Mouse (Mus musculus) embryonic facial prominence, embryonic 12.5 days (tissue): ENCODE measurements around the gene Tfap2a. TPM values are rescaled to one million over a fixed set of nuclear protein-coding genes. Genes with fewer than 3 reads are reported as not detected.

Source experiments
- ATAC-seq: fragments of 200-750 bp; cut with Nextera tagmentation; 2 replicates; pipeline ENCODE4 v1.8.0; 2017; ENCODE audit not compliant: insufficient number of reproducible peaks, insufficient read depth, low FRiP score, low TSS enrichment
- H3K27ac ChIP-seq: fragments of 300-500 bp; sonication (generic); 2 replicates; pipeline ENCODE4 v1.5.1; 2016; ENCODE audit warnings: mild to moderate bottlenecking
- H3K27me3 ChIP-seq: fragments of 300-500 bp; sonication (generic); 2 replicates; pipeline ENCODE4 v1.6.1; 2016; ENCODE audit warnings: mild to moderate bottlenecking, moderate library complexity
- H3K36me3 ChIP-seq: fragments of 300-500 bp; sonication (generic); 2 replicates; pipeline ENCODE4 v1.6.1; 2016; ENCODE audit warnings: mild to moderate bottlenecking
- H3K4me1 ChIP-seq: fragments of 300-500 bp; sonication (generic); 2 replicates; pipeline ENCODE4 v1.6.1; 2016
- H3K4me2 ChIP-seq: fragments of 300-500 bp; sonication (generic); replicated peaks from 2 replicates; pipeline ENCODE4 v1.6.1; 2016; ENCODE audit warnings: mild to moderate bottlenecking, moderate library complexity
- H3K4me3 ChIP-seq: fragments of 300-500 bp; sonication (generic); 2 replicates; pipeline ENCODE4 v1.5.1; 2016; ENCODE audit warnings: mild to moderate bottlenecking
- H3K9ac ChIP-seq: fragments of 300-500 bp; sonication (generic); 2 replicates; pipeline ENCODE4 v1.6.1; 2016; ENCODE audit warnings: mild to moderate bottlenecking, moderate library complexity
- H3K9me3 ChIP-seq: fragments of 300-500 bp; sonication (generic); 2 replicates; pipeline ENCODE4 v1.6.1; 2016; ENCODE audit warnings: mild to moderate bottlenecking, moderate library complexity
- WGBS: fragments of 180-500 bp; shearing (Covaris S2); methylation state at CpG from one replicate; pipeline ENCODE4 v1.1.7; 2016; 5-methylcytosine and 5-hydroxymethylcytosine counted together
- polyA plus RNA-seq: library from polyadenylated mRNA; unstranded; fragments of >200 nt; fragmentation: Nextera tagmentation; extraction: Ambion mirVana; gene quantifications from 2 replicates; pipeline ENCODE4 v1.2.1, GENCODE M21; 2016

The Tfap2a gene
- 8.5 and 9.5 TPM in 2 replicates for polyA plus RNA-seq

DNA sequence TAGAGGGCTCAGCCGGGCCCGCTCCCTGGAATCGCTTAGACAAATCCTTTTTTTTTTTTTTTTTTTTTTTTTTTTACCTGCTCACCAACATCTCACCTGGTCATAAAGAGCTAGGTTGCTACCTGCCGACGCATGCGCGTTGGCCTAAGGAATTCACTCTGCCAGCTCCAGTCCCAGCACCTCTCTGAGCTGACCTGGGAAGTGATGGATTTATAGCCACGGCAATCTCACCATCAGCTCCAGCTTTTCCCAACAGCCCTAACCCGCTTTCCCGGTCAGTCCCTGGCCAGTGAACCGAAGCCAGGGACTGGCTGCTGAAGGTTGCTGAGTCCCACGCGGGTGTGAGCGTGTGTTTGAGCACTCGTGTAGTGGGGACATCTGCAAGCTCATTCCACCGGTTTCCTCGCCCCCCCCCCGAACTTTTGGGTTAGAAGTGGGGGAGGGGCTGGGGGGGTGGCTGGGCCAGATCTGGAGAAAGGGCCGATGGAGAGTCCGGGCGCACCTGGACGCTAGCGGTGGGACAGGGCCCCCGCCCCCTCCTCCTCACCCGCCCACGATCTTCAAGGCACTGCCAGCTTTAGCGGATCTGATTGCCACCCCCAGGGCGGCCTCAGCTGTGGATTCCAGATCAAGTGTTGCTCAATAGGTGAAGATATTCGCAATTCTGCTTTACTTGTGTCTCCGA, at the start of gene Tfap2a:
Tfap2a (minus strand) TSS at position 181 of the 685 bp plus-strand sequence.
- Histone ChIP-seq H3K36me3 (no peaks in the 10 kb centered on the region), H3K27me3 (peaks cover 92% of the 10 kb centered on the region), H3K9me3 (no peaks in the 10 kb centered on the region), H3K4me3 (peak within 1 kb of the TSS; percentile 14; the same call in 1 of the 2 replicates), H3K27ac (0 out of 2 replicates have a peak within 1 kb of the TSS, but pooled peaks have one; percentile 20), H3K9ac (no peak within 1 kb of the TSS), H3K4me2 (peak within 1 kb of the TSS; percentile 39), H3K4me1 (peaks cover 9% of the 10 kb centered on the region; the same call in 1 of the 2 replicates)
- ATAC-seq: no peak
- WGBS: 2% methylated on average over 26 of the region's 30 CpGs

GRCm38 (mm10) chr13:40784202-40784771, 46.1 kb upstream of the Tfap2a start:
- H3K9ac ChIP-seq: no peak overlapping the region
- H3K4me3 ChIP-seq: no peak overlapping the region
- H3K27ac ChIP-seq: no peak overlapping the region
- H3K9me3 ChIP-seq: no peaks in the 10 kb centered on the region
- no peaks in the 10 kb centered on the region for H3K27me3 ChIP-seq
- H3K4me2 ChIP-seq: no peak overlapping the region
- no peaks in the 10 kb centered on the region for H3K4me1 ChIP-seq
- no peak for ATAC-seq
- H3K36me3 ChIP-seq: no peaks in the 10 kb centered on the region
- 52% methylated on average over 8 of the region's 8 CpGs for WGBS

GRCm38 (mm10) chr13:40757995-40758394, 19.8 kb upstream of the Tfap2a start:
- H3K4me1 ChIP-seq: no peaks in the 10 kb centered on the region
- H3K4me3 ChIP-seq: no peak overlapping the region
- H3K27me3 ChIP-seq: no peaks in the 10 kb centered on the region
- H3K4me2 ChIP-seq: no peak overlapping the region
- no peak overlapping the region for H3K9ac ChIP-seq
- no peaks in the 10 kb centered on the region for H3K36me3 ChIP-seq
- no peak overlapping the region for H3K27ac ChIP-seq
- no peak for ATAC-seq
- no peaks in the 10 kb centered on the region for H3K9me3 ChIP-seq

DNA sequence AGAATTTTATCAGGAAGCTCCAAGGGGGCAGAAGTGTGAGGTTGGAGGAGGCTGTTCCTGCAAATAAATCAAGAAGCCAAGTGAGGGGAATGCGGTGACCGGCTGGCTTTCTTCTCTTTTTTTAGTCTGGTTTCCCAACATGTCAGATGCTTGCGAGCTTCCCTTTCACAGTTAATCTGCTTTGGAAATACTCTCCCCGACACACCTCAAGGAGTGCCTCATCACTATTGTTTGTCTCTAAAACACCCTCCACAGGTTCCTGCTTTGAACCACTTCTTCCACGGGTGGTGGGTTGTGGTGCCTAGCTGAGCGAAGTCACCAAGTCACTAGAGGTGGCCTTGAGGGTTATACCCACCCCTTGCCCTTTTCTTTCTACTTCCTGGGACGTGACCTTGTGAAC, 18.2 kb upstream of the Tfap2a start:
- H3K4me2 ChIP-seq: no peak overlapping the region
- H3K9ac ChIP-seq: no peak overlapping the region
- no peaks in the 10 kb centered on the region for H3K36me3 ChIP-seq
- no peak overlapping the region for H3K4me3 ChIP-seq
- H3K9me3 ChIP-seq: no peaks in the 10 kb centered on the region
- no peaks in the 10 kb centered on the region for H3K4me1 ChIP-seq
- no peak for ATAC-seq
- H3K27ac ChIP-seq: no peak overlapping the region
- 71% methylated on average over 7 of the region's 7 CpGs for WGBS
- no peaks in the 10 kb centered on the region for H3K27me3 ChIP-seq

DNA sequence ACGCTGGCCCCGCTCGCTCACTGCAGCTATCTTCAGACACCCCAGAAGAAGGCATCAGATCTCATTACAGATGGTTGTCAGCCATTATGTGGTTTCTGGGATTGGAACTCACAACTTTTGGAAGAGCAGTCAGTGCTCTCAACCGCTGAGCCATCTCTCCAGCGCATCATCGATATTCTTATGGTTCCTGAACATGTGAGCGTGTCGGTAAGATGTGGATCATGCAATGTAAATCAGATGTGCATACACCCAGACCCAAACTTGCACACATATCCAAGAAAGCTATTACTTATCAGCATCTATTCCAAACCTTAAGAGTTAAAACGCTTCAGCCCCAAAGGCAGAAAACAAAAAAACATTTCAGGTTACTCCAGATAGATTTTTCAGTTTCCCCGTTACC, 15.9 kb upstream of the Tfap2a start:
- WGBS: 92% methylated on average over 10 of the region's 10 CpGs
- Histone ChIP-seq H3K36me3 (no peaks in the 10 kb centered on the region), H3K4me1 (no peaks in the 10 kb centered on the region), H3K9ac (no peak overlapping the region), H3K4me2 (no peak overlapping the region), H3K27me3 (no peaks in the 10 kb centered on the region), H3K9me3 (no peaks in the 10 kb centered on the region), H3K27ac (no peak overlapping the region), H3K4me3 (no peak overlapping the region)
- ATAC-seq: no peak

DNA sequence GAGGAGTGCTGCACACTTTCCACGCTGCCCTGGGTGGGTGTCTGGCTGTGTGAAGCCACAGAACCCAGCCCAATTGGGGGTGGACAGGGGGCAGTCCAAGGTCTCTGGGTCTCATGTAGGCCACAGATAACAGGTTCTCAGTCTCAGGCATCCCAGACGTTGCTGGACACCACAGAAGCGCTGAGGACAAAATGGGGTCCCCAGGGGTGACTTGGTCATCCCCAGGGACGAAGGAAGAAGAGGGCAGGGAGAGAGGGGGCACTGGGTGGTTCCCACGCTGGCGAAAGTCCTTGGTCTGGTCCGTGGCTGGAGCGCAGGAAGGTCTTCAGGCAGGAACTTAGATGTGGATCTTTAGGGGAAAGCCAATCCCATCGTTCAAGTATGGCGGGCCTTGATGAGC, 13.7 kb upstream of the Tfap2a start:
- H3K27me3 ChIP-seq: no peaks in the 10 kb centered on the region
- H3K9ac ChIP-seq: no peak overlapping the region
- no peak overlapping the region for H3K27ac ChIP-seq
- H3K4me2 ChIP-seq: no peak overlapping the region
- no peaks in the 10 kb centered on the region for H3K4me1 ChIP-seq
- ATAC-seq: no peak
- no peaks in the 10 kb centered on the region for H3K36me3 ChIP-seq
- no peak overlapping the region for H3K4me3 ChIP-seq
- H3K9me3 ChIP-seq: no peaks in the 10 kb centered on the region
- WGBS: 86% methylated on average over 10 of the region's 10 CpGs

DNA sequence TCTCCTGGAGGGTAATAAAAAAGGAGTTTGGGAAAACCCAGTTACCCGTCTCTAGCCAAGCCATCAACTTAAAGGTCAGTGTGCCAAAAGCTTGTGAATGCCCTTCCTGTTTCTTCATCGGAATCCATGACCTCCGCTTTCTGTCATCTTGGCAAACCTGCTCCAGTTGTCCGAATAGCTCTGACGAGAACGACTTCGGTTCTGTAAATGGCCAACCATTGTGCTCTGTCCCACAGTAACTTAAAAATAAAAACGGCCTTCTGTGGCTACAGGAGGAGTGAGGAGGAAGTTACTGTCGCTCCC, 11.4 kb upstream of the Tfap2a start:
- 49% methylated on average over 9 of the region's 9 CpGs for WGBS
- peaks cover 19% of the 10 kb centered on the region for H3K27me3 ChIP-seq
- H3K4me2 ChIP-seq: peak overlapping the region; percentile 38
- peaks cover under 1% of the 10 kb centered on the region; the same call in 1 of the 2 replicates for H3K4me1 ChIP-seq
- H3K9ac ChIP-seq: no peak overlapping the region
- peak overlapping the region; percentile 20; the same call in 1 of the 2 replicates for H3K4me3 ChIP-seq
- H3K9me3 ChIP-seq: no peaks in the 10 kb centered on the region
- ATAC-seq: no peak
- H3K27ac ChIP-seq: no peak overlapping the region
- no peaks in the 10 kb centered on the region for H3K36me3 ChIP-seq

DNA sequence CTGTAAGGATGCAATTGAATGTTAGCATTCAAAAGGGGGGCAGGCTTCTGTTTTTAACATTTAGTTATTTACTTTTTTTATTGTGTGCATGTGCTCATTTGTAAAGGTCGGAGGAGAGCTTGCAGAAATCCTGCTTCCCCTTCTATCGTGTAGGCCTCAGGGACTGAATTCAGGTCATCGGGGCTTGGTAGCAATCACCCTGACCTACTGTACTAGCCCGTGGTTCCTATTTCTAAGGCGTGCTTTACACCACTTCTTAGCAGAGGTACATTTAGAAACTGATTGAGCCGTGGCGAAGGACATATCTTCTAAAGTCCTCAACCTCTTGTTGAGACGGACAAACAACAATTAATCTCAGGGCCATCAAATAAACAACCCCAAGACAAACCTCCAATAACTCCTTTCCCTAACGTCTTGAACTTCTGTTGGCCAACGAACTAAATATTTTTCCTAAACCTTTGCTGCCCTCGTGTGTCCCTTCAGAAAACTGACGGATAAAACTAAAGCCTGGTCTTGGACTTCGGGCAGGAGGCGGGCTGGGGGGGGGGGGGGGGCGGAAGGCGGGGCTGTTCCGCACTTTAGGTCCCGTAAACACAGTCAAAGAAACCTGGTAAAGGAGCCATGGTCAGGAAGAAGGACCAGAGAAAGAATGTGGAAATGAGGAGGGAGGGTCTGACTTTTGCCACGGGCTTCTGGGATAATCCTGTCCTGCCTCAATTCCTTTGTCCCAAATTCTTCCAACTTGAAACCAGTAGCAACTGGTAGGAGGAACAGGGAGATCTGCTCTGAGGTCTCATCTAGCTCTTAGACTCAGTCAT, 10.8 kb upstream of the Tfap2a start:
- no peaks in the 10 kb centered on the region for H3K36me3 ChIP-seq
- ATAC-seq: no peak
- peaks cover 24% of the 10 kb centered on the region for H3K27me3 ChIP-seq
- no peaks in the 10 kb centered on the region for H3K9me3 ChIP-seq
- H3K4me2 ChIP-seq: peak overlapping the region; percentile 38
- H3K4me3 ChIP-seq: peak overlapping the region; percentile 20
- no peak overlapping the region for H3K27ac ChIP-seq
- peaks cover 5% of the 10 kb centered on the region; the same call in 1 of the 2 replicates for H3K4me1 ChIP-seq
- 12% methylated on average over 19 of the region's 19 CpGs for WGBS
- no peak overlapping the region for H3K9ac ChIP-seq

DNA sequence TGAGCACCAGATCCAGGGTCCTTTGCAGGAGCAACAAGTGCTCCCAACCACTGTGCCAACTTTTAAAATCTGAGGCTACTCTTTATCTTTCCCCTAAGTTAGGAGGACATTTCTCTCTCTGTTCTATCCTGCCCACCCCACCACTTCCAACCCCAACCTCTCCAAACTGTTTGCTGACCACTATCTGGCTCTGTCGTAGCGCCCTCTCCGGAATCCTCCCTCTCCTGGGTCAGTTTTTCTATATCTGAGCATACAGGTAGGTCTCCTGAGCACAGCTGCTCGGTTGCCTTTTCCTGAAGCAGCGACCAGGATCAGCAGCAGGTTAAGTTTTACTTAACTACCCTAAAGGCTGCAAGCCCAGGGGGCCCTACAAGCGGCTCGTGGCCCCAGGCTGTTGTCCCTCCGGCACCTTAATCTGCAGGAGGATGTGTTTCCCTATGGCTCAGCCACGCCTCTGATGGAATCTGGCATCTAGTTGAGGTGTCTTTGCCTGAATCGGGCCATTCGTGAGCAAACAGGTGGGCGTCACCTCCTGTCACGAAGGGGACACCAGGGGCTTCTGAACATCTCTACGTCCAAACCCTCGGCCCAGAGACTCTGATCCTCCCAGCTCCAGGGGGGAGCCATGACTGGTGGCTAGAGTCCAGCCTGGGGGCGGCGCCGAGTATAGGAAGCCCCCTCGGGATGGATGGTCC, 6.1 kb upstream of the Tfap2a start:
- Histone ChIP-seq H3K36me3 (no peaks in the 10 kb centered on the region), H3K27me3 (peaks cover 69% of the 10 kb centered on the region), H3K9ac (no peak overlapping the region), H3K9me3 (no peaks in the 10 kb centered on the region), H3K4me1 (peaks cover 7% of the 10 kb centered on the region; the same call in 1 of the 2 replicates), H3K4me3 (peak overlapping the region; percentile 23), H3K27ac (no peak overlapping the region), H3K4me2 (peak overlapping the region; percentile 54)
- no peak for ATAC-seq
- 2% methylated on average over 19 of the region's 19 CpGs for WGBS

- no peak for ATAC-seq
- 22% methylated on average over 4 of the region's 4 CpGs for WGBS
- Histone ChIP-seq H3K4me3 (no peak overlapping the region), H3K36me3 (no peaks in the 10 kb centered on the region), H3K27ac (no peak overlapping the region), H3K4me1 (peaks cover 7% of the 10 kb centered on the region), H3K4me2 (no peak overlapping the region), H3K27me3 (peaks cover 79% of the 10 kb centered on the region), H3K9me3 (no peaks in the 10 kb centered on the region), H3K9ac (no peak overlapping the region)
Measured at GRCm38 (mm10) chr13:40743221-40743620, 5.0 kb upstream of the Tfap2a start.

DNA sequence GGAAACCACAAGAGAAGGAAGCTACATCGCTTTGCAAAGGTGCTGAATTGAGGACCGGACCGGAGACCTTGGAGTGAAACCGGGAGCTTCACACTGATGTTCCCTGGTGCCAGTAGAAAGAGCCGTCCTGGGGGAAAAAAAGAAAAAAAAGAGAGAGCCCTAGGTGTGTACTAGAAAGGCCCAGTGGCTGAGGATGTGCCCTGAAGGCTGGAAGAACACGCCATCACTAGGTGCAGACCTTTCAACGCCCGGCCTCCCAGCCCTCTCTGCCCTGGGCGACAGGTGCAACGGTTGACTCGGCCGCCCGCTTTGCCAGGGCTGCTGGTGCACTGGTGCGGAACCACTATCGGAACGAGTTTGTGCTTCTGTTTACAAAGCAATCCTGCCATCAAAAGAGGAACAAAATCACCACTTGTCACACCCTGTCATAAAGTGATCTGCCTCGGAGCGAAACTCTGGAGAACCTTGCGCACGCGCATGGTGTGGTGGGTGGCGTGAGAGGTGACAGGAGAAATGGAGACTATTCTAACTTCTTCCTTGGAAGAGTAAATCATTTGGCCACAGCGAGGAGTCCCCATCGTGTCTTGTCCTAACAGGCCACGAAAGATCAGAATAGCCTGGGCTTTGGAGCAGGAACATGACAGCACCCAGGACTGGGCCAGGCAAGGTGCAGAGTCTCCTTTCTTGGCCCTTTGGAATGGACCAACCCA, 3.8 kb upstream of the Tfap2a start:
- no peak overlapping the region for H3K4me3 ChIP-seq
- H3K27ac ChIP-seq: no peak overlapping the region
- H3K9me3 ChIP-seq: no peaks in the 10 kb centered on the region
- no peak overlapping the region for H3K9ac ChIP-seq
- WGBS: 3% methylated on average over 25 of the region's 25 CpGs
- H3K4me2 ChIP-seq: no peak overlapping the region
- peaks cover 7% of the 10 kb centered on the region for H3K4me1 ChIP-seq
- peaks cover 90% of the 10 kb centered on the region for H3K27me3 ChIP-seq
- no peak for ATAC-seq
- no peaks in the 10 kb centered on the region for H3K36me3 ChIP-seq
